Mouse (Mus musculus): Measurements from ENCODE around the gene Gm49384. TPM values are rescaled to one million over a fixed set of nuclear protein-coding genes. Genes with fewer than 3 reads are reported as not detected.
"Not testable (repeated sequence)": the region's sequence is repeated elsewhere in the genome, so short reads cannot be mapped to it uniquely, and the experiment has no call there.

Gene Gm49384
- polyA plus RNA-seq, 1 experiment from 2014 or later = 15.3 TPM

GRCm38 (mm10) chr12:69164904-69165303 lies 39.2 kb downstream of the Gm49384 start:
- Histone ChIP-seq H3K27ac (ENCODE audit: low read length) (no peak overlapping the region), H3K9ac (ENCODE audit: low read depth, low read length) (no peak overlapping the region), H3K4me3 (ENCODE audit: low read depth, low read length) (no peak overlapping the region), H3K27me3 (ENCODE audit: control insufficient read depth, insufficient read depth, low read depth, low read length) (no peaks in the 10 kb centered on the region), H3K4me2 (ENCODE audit: low read depth, low read length) (no peak overlapping the region), H3K9me3 (replicated peaks; ENCODE audit: control insufficient read depth, low read length) (no peaks in the 10 kb centered on the region), H3K36me3 (ENCODE audit: control insufficient read depth, insufficient read depth) (no peaks in the 10 kb centered on the region), H3K4me1 (ENCODE audit: control insufficient read depth, low read depth, low read length) (peaks cover 13% of the 10 kb centered on the region)
- no peak for ATAC-seq (ENCODE audit: low read depth)
- 16% methylated on average over 3 of the region's 3 CpGs for WGBS (ENCODE audit: insufficient replicate concordance)

- not testable (repeated sequence) for H3K9ac ChIP-seq (ENCODE audit: low read depth, low read length); H3K27me3 ChIP-seq (ENCODE audit: control insufficient read depth, insufficient read depth, low read depth, low read length); ATAC-seq (ENCODE audit: low read depth); H3K4me2 ChIP-seq (ENCODE audit: low read depth, low read length); H3K27ac ChIP-seq (ENCODE audit: low read length); H3K9me3 ChIP-seq (replicated peaks; ENCODE audit: control insufficient read depth, low read length); H3K4me3 ChIP-seq (ENCODE audit: low read depth, low read length); H3K36me3 ChIP-seq (ENCODE audit: control insufficient read depth, insufficient read depth)
- peaks cover 10% of the 10 kb centered on the region for H3K4me1 ChIP-seq (ENCODE audit: control insufficient read depth, low read depth, low read length)
- WGBS (ENCODE audit: insufficient replicate concordance) = 73% methylated on average over 4 of the region's 4 CpGs
Measured at GRCm38 (mm10) chr12:69163586-69163985, 40.5 kb downstream of the Gm49384 start.

DNA sequence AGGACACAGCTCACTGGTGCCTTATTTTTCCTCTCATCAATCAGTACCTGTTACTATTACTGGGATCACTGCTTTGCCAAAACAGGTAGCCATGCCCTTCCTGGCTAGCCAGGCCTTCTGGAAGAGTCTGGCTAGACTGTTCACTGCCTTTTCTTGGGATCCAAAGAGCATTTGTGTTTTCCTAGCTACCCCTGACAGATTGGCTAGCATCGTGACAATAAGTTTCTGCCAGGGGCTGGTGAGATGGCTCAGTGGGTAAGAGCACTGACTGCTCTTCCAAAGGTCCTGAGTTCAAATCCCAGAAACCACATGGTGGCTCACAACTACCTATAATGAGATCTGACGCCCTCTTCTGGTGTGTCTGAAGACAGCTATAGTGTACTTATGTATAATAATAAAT lies 43.4 kb downstream of the Gm49384 start:
- not testable (repeated sequence) for H3K27ac ChIP-seq (ENCODE audit: low read length); H3K4me3 ChIP-seq (ENCODE audit: low read depth, low read length); H3K27me3 ChIP-seq (ENCODE audit: control insufficient read depth, insufficient read depth, low read depth, low read length); H3K9ac ChIP-seq (ENCODE audit: low read depth, low read length); H3K4me2 ChIP-seq (ENCODE audit: low read depth, low read length); ATAC-seq (ENCODE audit: low read depth); H3K9me3 ChIP-seq (replicated peaks; ENCODE audit: control insufficient read depth, low read length)
- peaks cover 24% of the 10 kb centered on the region for H3K4me1 ChIP-seq (ENCODE audit: control insufficient read depth, low read depth, low read length)
- peaks cover 12% of the 10 kb centered on the region for H3K36me3 ChIP-seq (ENCODE audit: control insufficient read depth, insufficient read depth)
- whole genome bisulfite sequencing (ENCODE audit: insufficient replicate concordance) = 65% methylated on average over 2 of the region's 2 CpGs

GRCm38 (mm10) chr12:69159578-69159940 lies 44.5 kb downstream of the Gm49384 start:
- no peak for ATAC-seq (ENCODE audit: low read depth)
- Histone ChIP-seq H3K9me3 (replicated peaks; ENCODE audit: control insufficient read depth, low read length) (no peaks in the 10 kb centered on the region), H3K27me3 (ENCODE audit: control insufficient read depth, insufficient read depth, low read depth, low read length) (no peaks in the 10 kb centered on the region), H3K36me3 (ENCODE audit: control insufficient read depth, insufficient read depth) (peaks cover 12% of the 10 kb centered on the region), H3K4me1 (ENCODE audit: control insufficient read depth, low read depth, low read length) (peaks cover 19% of the 10 kb centered on the region), H3K9ac (ENCODE audit: low read depth, low read length) (no peak overlapping the region), H3K4me2 (ENCODE audit: low read depth, low read length) (peak overlapping the region; percentile 57), H3K4me3 (ENCODE audit: low read depth, low read length) (peak overlapping the region; percentile 40), H3K27ac (ENCODE audit: low read length) (peak overlapping the region; percentile 64; the same call in 1 of the 2 replicates)
- WGBS (ENCODE audit: insufficient replicate concordance) = 3% methylated on average over 9 of the region's 9 CpGs

DNA sequence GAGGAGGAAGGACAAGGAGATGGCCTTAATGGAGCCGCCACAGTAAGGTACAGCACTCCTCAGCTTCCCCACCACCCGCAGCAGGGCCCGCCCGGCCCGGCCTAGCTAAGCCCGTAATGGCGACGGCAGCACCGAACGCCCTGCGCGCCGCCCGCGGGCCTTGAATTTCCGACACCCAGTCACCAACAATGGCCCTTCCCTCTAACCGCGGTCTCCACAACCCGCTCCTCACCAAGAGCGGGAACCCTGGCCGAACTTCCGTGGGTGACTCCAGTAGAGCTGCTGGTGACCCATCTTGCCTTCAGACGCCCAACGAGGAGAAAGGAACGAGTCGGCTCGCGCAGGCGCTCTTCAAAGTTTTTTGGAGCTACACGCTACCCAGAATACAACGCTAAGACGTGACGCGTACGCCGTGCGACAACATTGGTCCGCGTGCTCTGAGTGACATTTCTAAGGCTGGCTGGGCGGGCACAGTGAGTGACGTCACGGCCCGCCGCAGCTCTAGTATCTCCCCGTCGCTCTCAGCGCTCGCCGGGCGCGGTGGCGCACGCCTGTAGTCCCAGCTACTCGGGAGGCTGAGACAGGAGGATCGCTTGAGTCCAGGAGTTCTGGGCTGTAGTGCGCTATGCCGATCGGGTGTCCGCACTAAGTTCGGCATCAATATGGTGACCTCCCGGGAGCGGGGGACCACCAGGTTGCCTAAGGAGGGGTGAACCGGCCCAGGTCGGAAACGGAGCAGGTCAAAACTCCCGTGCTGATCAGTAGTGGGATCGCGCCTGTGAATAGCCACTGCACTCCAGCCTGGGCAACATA lies 45.1 kb downstream of the Gm49384 start, which contains the start of gene Rps29:
Gene Rps29, minus strand, starts transcription at position 422 of the 813 bp plus-strand sequence.
- peak within 1 kb of the TSS; percentile 88 for H3K9ac ChIP-seq (ENCODE audit: low read depth, low read length)
- H3K27ac ChIP-seq (ENCODE audit: low read length) = peak within 1 kb of the TSS; percentile 97
- not testable (repeated sequence) for H3K27me3 ChIP-seq (ENCODE audit: control insufficient read depth, insufficient read depth, low read depth, low read length); H3K9me3 ChIP-seq (replicated peaks; ENCODE audit: control insufficient read depth, low read length)
- H3K4me1 ChIP-seq (ENCODE audit: control insufficient read depth, low read depth, low read length) = peaks cover 19% of the 10 kb centered on the region
- peaks cover 12% of the 10 kb centered on the region for H3K36me3 ChIP-seq (ENCODE audit: control insufficient read depth, insufficient read depth)
- WGBS (ENCODE audit: insufficient replicate concordance) = under 1% methylated on average over 56 of the region's 68 CpGs
- H3K4me2 ChIP-seq (ENCODE audit: low read depth, low read length) = peak within 1 kb of the TSS; percentile 84
- peak; percentile 95 for ATAC-seq (ENCODE audit: low read depth)
- H3K4me3 ChIP-seq (ENCODE audit: low read depth, low read length) = peak within 1 kb of the TSS; percentile 81

DNA sequence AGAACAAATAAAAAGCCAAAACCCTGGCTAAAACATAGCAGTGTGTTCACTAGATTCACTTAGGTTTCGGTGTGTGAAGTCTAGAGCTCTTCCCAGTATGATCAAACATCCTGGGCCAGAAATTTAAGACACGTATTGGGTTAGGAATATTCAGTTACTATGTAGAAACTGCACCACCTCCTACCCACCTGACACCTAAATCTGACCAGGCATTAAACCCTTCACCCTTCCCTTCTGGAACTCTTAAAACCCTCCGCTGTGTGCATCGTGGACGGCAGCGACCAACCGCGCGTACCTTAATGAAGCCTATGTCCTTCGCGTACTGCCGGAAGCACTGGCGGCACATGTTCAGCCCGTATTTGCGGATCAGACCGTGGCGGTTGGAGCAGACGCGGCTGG lies 45.7 kb downstream of the Gm49384 start:
- peaks cover 19% of the 10 kb centered on the region for H3K4me1 ChIP-seq (ENCODE audit: control insufficient read depth, low read depth, low read length)
- H3K4me3 ChIP-seq (ENCODE audit: low read depth, low read length) = peak overlapping the region; percentile 81
- H3K9ac ChIP-seq (ENCODE audit: low read depth, low read length) = peak overlapping the region; percentile 88
- no peak for ATAC-seq (ENCODE audit: low read depth)
- H3K4me2 ChIP-seq (ENCODE audit: low read depth, low read length) = peak overlapping the region; percentile 84
- WGBS (ENCODE audit: insufficient replicate concordance) = under 1% methylated on average over 19 of the region's 19 CpGs
- H3K27ac ChIP-seq (ENCODE audit: low read length) = peak overlapping the region; percentile 97
- no peaks in the 10 kb centered on the region for H3K27me3 ChIP-seq (ENCODE audit: control insufficient read depth, insufficient read depth, low read depth, low read length)
- no peaks in the 10 kb centered on the region for H3K9me3 ChIP-seq (replicated peaks; ENCODE audit: control insufficient read depth, low read length)
- H3K36me3 ChIP-seq (ENCODE audit: control insufficient read depth, insufficient read depth) = peaks cover 12% of the 10 kb centered on the region

DNA sequence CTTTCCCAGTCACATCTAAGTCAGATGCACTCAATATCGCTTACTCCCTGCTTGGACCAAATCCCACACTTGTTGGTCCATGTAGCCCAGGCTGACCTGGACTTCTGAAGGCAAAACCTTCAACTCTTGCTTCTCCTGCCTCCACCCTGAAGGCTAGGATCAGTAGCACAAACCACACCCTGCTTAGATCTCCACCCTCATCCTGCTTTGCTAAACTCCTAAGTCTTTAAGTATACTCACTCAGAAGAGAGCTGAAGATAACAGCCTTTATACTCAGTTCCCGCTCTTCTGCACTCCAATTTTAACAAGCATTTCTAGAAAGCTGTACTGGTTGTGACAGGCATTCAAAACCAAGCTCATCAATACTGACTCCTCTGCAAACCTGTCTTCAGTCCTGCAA lies 47.0 kb downstream of the Gm49384 start:
- WGBS (ENCODE audit: insufficient replicate concordance) = 57% methylated on average over 2 of the region's 2 CpGs
- H3K4me3 ChIP-seq (ENCODE audit: low read depth, low read length) = peak overlapping the region; percentile 81
- H3K36me3 ChIP-seq (ENCODE audit: control insufficient read depth, insufficient read depth) = peaks cover 12% of the 10 kb centered on the region
- ATAC-seq (ENCODE audit: low read depth) = no peak
- no peaks in the 10 kb centered on the region for H3K27me3 ChIP-seq (ENCODE audit: control insufficient read depth, insufficient read depth, low read depth, low read length)
- H3K9me3 ChIP-seq (replicated peaks; ENCODE audit: control insufficient read depth, low read length) = no peaks in the 10 kb centered on the region
- peaks cover 19% of the 10 kb centered on the region for H3K4me1 ChIP-seq (ENCODE audit: control insufficient read depth, low read depth, low read length)
- H3K4me2 ChIP-seq (ENCODE audit: low read depth, low read length) = peak overlapping the region; percentile 84
- peak overlapping the region; percentile 88; the same call in 1 of the 2 replicates for H3K9ac ChIP-seq (ENCODE audit: low read depth, low read length)
- peak overlapping the region; percentile 71 for H3K27ac ChIP-seq (ENCODE audit: low read length)

- WGBS (ENCODE audit: insufficient replicate concordance) = 64% methylated on average over 4 of the region's 4 CpGs
- Histone ChIP-seq H3K27me3 (ENCODE audit: control insufficient read depth, insufficient read depth, low read depth, low read length) (no peaks in the 10 kb centered on the region), H3K4me1 (ENCODE audit: control insufficient read depth, low read depth, low read length) (peaks cover 19% of the 10 kb centered on the region), H3K36me3 (ENCODE audit: control insufficient read depth, insufficient read depth) (peaks cover 12% of the 10 kb centered on the region), H3K27ac (ENCODE audit: low read length) (peak overlapping the region; percentile 71), H3K9ac (ENCODE audit: low read depth, low read length) (no peak overlapping the region), H3K4me3 (ENCODE audit: low read depth, low read length) (no peak overlapping the region), H3K9me3 (replicated peaks; ENCODE audit: control insufficient read depth, low read length) (no peaks in the 10 kb centered on the region), H3K4me2 (ENCODE audit: low read depth, low read length) (no peak overlapping the region)
- no peak for ATAC-seq (ENCODE audit: low read depth)
Measured at GRCm38 (mm10) chr12:69156436-69156835, 47.6 kb downstream of the Gm49384 start.

DNA sequence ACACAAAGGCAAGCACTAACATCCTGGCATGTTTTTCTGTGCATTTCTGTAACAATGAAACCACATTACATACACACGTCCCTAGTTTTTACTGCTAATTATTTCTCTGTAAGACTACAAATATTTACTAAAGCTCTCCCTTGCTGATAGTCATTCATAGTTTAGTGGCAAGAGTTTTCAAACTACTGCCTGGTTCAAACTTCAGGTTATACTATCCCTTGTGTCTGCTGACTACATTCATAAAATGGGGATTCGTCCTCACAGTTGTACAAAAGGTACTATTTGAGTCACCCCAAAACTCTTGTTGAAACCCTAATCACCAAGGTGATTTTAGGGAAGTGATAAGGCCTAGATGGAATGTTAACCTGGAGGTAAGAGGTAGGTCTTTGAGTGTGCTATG lies 48.1 kb downstream of the Gm49384 start:
- whole genome bisulfite sequencing (ENCODE audit: insufficient replicate concordance) = 55% methylated on average over 2 of the region's 2 CpGs
- no peak overlapping the region for H3K27ac ChIP-seq (ENCODE audit: low read length)
- no peak for ATAC-seq (ENCODE audit: low read depth)
- H3K4me1 ChIP-seq (ENCODE audit: control insufficient read depth, low read depth, low read length) = peaks cover 19% of the 10 kb centered on the region
- H3K9me3 ChIP-seq (replicated peaks; ENCODE audit: control insufficient read depth, low read length) = no peaks in the 10 kb centered on the region
- H3K4me3 ChIP-seq (ENCODE audit: low read depth, low read length) = no peak overlapping the region
- H3K36me3 ChIP-seq (ENCODE audit: control insufficient read depth, insufficient read depth) = peaks cover 12% of the 10 kb centered on the region
- no peak overlapping the region for H3K9ac ChIP-seq (ENCODE audit: low read depth, low read length)
- no peaks in the 10 kb centered on the region for H3K27me3 ChIP-seq (ENCODE audit: control insufficient read depth, insufficient read depth, low read depth, low read length)
- H3K4me2 ChIP-seq (ENCODE audit: low read depth, low read length) = no peak overlapping the region

Data from liver, embryonic 16.5 days (tissue).